Mouse (Mus musculus) central nervous system, embryonic 14 days (tissue): ENCODE results near the gene Hmgn1. TPM values are rescaled to one million over a fixed set of nuclear protein-coding genes. Genes with fewer than 3 reads are reported as not detected.

Experiments
- polyA plus RNA-seq: library from polyadenylated mRNA; depleted of rRNA; stranded (reverse); fragments of >200 nt; gene quantifications from 2 replicates; pipeline ENCODE4 v1.2.3, GENCODE M21; 2012; rRNA removed

The Hmgn1 gene
- polyA plus RNA-seq = 349 and 377 TPM in 2 replicates

DNA sequence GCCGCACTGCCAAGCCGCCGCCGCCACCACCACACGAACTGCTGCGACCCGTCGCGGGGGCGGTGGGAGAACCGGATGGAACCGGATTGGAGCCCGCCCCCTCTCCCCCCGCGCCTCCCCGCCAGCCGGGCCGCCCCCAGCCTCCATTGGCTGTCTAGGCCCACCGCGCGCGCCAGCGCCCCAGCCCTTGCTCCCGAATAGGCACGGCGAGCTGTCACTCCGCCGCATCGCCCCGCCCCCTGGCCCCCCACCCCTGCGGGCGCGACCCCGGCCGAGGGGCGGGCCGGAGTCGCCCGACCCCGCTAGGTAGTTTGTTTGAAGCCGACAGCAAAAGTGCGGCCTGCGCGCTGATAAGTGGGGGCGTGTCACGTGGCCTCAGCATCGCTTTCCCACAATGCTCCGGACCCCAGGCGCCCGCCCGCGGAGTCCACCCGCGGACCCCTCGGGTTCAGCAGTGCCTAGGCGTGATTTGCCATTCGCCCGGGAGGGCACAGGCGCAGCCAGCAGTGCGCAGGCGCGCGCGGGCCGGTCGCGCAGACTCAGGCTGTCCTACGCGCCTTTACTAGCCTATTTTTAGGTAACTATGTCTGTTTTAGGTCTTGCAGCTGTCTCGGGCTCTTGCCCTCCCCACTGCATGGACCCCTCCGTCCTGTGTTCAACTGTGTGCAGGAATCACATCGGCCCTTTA, at the start of gene Hmgn1:
TSS of gene Hmgn1 (minus strand) at position 73 of the 688 bp plus-strand sequence.

DNA sequence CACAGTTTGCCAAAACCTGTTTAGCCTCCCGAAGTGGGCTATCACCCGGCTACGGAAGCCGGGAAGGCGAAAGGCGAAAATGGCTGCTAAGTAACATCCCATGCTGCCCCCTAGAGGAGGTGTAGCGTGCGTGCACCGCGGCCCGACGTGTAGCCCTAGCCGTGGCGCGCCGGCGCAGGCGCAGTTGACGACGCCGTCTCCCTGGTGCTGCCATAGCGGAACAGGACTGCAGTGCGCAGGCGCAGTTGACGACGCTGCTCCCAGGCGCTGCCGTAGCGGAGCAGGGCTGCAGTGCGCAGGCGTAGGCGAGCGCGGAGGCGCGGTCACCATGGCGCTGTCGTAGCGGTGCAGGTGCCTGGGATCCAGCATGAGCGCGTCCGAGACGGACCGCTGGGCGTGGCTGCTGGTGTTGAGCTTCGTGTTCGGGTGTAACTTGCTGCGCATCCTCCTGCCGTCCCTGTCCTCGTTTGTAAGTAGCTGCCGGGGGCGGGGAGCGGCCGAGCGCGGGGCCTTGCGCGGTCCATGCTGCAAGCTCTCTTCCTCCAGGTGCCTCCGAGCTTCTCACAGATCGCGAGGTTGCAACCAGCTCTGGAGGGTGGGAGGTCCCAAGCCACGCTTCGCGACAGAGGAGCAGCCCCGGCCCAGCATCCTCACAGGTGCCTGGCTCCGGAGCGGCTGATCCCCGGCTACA, 17.7 kb upstream of the Hmgn1 start, which contains the start of gene Wrb:
TSS of gene Wrb (plus strand) at position 298 of the 691 bp plus-strand sequence.

DNA sequence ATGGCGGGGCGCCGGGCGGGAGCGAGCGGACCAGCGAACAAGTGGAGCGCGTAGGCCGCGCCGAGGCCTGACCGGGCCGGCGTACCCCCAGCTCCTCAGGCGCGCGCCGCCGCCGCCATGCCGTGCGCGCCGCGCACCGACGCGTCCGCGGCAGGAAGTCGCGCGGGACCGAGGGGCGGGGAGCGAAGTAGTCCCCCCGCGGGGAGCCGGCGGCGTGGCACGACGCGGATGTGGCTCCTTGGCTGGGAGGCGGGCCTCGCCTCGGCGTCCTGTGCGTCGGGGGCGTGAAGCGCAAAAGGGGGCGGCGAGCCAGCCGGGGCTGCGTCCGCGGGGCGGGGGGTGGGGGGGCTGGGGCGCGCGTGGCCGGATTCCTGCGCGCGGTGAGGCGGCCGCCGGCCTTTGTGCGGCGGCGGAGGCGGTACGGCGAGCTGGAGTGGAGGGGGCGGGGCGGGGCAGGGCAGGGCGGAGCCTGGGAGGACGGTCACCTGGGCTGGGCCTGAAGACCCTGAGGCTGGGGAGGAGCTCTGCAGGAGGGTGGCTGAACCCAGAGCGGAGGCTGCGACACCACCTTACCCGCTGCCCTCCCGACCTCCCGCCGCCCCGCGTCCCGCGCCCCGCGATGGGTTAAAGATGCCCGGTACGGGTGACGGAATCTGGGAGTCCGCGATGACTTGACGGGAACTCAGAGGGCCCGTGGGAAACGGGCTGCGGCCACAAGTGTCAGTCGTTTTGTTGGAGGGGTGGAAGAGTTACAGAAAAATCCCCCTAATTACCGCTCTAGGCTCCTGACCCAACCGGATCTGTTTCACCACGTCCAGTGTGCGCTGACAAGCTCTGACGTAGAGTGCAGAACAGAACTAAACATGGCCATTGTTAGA, 45.0 kb downstream of the Hmgn1 start, which contains the start of gene Brwd1:
TSS of gene Brwd1 (minus strand) at position 226 of the 878 bp plus-strand sequence.

Other genes with a start within 250 kb of the Hmgn1 start
- gene Psmg1, start 136.8 kb downstream of the Hmgn1 start, polyA plus RNA-seq = 49.8 and 56.1 TPM in 2 replicates
- gene Brwd1, start 45.2 kb downstream of the Hmgn1 start, polyA plus RNA-seq = 139 and 145 TPM in 2 replicates
- gene Wrb, start 17.7 kb upstream of the Hmgn1 start, polyA plus RNA-seq = 144 and 149 TPM in 2 replicates
- 2.1 and 2.2 TPM in 2 replicates for gene Lca5l, start 64.5 kb upstream of the Hmgn1 start, polyA plus RNA-seq
- gene Sh3bgr, start 72.7 kb upstream of the Hmgn1 start, polyA plus RNA-seq = 1.6 and 6.0 TPM in 2 replicates
- gene B3galt5, start 108.1 kb upstream of the Hmgn1 start, polyA plus RNA-seq = 1.6 and 1.9 TPM in 2 replicates